Mouse (Mus musculus) common myeloid progenitor, adult 5-6 weeks (primary cell): Measurements from ENCODE around the gene Pros1. TPM values are rescaled to one million over a fixed set of nuclear protein-coding genes. Genes with fewer than 3 reads are reported as not detected.
A peak's percentile ranks its signal among the peaks of the same experiment; 100 is the strongest.

Experiments
- ATAC-seq: replicated peaks from 2 replicates; pipeline ENCODE4 v1.8.0; 2016; ENCODE audit warnings: low read depth, mild to moderate bottlenecking, moderate TSS enrichment, inconsistent platforms; ENCODE audit not compliant: poor library complexity, severe bottlenecking
- total RNA-seq: library from RNA; stranded (forward); fragments of 200-1000, 187-1606 nt; gene quantifications from 2 replicates; pipeline ENCODE4 v1.2.3, GENCODE M21; 2017

The Pros1 gene
- total RNA-seq: 6.8 and 8.1 TPM in 2 replicates

GRCm38 (mm10) chr16:62854191-62855068 lies at the start of gene Pros1:
Gene Pros1, plus strand, starts transcription at chr16:62854307.
- peak; percentile 72 for ATAC-seq

- ATAC-seq: no peak
Measured at GRCm38 (mm10) chr16:62804621-62805020, 49.5 kb upstream of the Pros1 start.

DNA sequence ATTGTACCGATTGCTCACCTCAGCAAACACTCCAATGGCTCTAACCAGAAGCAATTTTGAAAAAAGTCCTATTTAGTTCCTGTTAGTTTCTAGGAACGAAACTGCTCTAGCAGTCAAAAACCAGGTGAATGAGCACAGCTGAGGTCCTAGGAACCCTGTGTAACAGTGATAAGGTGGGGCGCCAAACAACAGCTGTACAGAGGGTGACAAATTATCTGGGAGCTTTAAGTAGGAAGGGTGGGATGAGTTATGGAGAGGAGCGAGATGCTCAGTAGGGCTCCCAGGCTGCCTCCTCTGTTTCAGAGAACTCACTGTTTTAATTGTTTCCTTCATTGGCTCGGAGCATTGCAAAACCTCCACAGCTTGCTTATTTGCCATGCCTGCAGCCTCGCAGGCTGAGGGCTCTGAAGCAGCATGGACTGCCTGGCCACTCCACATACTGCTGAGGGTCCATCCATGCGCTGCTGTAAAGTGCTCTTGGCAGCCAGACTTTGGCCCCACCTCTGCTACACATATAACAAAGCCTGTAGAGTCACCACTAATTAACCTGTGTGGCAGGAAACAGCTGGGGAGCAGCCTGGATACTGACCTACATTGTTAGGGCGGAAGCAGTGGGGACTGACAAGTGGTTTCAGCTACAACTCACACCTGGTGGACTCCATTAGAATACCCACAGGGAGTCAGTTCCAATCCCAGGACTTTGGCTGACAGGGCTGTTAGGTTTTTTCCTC lies 46.7 kb upstream of the Pros1 start:
- ATAC-seq: 0 out of 2 replicates have a peak, but pooled peaks have one; percentile 18

- ATAC-seq: no peak
Measured at GRCm38 (mm10) chr16:62810855-62811254, 43.3 kb upstream of the Pros1 start.

- ATAC-seq: no peak
Measured at GRCm38 (mm10) chr16:62813790-62814189, 40.3 kb upstream of the Pros1 start.

- ATAC-seq: no peak
Measured at GRCm38 (mm10) chr16:62814491-62814890, 39.6 kb upstream of the Pros1 start, which contains the start of gene Stx19. Gene Stx19, plus strand, starts transcription at chr16:62814676.

- no peak for ATAC-seq
Measured at GRCm38 (mm10) chr16:62822472-62822871, 31.6 kb upstream of the Pros1 start.

- ATAC-seq: peak; percentile 95
Measured at GRCm38 (mm10) chr16:62826156-62827001, 27.7 kb upstream of the Pros1 start.

- no peak for ATAC-seq
Measured at GRCm38 (mm10) chr16:62832027-62832426, 22.1 kb upstream of the Pros1 start.

DNA sequence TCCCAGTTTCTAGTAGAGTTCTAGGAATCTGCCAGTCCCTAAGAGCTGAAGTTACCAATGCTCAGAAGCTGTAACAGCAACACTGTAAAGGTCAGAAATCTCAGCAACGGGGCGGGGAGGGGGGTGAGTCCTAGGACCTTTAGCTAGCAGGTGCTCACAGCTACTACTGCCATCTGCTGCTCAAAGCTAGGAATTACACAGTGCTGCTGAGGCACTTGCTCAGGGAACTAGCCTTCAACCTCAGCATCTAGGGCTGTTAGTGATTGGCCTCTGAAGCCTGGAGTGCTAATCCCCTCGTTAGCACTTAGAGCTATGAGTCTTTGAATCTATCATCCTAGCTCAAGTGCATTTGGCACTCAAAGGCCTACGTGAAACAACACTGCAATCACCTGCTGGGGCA lies 21.6 kb upstream of the Pros1 start:
- peak; percentile 91 for ATAC-seq

DNA sequence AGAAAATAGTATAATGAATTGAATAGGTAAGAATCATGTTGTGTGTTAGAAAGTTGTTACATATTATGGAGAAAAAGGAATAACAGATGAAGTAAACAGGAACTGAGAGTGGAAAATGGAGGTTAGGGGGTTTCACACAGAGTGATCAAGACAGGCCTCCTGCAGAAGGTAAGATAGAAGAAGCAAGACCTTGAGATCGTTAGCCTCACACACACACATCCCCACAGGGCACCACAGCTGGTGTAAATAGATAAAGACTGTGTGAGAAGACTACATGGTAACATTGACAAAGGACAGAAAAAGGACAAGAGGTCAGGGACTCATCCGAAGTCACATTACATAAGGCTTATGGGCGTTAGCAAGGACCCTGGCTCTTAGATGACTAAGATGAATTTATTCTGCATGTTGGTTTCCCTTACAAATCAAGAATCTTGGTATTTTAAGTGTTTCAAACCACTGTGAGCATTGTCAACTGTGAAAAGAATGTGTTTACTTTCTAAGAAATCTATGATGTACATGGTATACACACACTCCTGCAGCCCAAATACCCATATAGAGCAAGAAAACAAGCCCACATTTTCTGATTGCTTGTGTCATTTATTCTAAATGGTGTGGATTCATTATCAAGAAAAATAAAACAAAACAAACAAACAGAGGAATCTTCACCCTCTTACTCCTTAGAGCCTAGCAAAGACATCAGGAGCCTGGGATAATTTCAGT lies 19.9 kb upstream of the Pros1 start:
- ATAC-seq: peak; percentile 76

DNA sequence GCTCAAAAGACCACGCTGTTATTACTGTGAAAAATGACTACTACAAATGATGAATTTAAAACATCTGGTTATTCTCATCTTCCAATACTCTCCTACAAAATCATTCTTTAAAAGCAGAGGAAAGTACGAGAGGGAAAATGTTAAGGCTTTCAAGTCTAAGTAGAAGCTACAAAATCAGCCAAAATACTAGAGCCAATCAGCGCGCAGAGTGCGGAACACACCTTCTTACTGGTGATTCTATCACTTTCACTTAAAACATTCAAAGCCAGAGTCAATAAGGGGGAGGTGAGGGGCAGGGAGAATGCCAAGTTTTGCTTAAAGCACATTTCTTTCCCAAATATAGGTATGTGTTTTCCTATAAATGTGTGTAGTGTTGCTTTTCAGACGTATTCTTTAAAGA lies 8.8 kb upstream of the Pros1 start:
- ATAC-seq: no peak

DNA sequence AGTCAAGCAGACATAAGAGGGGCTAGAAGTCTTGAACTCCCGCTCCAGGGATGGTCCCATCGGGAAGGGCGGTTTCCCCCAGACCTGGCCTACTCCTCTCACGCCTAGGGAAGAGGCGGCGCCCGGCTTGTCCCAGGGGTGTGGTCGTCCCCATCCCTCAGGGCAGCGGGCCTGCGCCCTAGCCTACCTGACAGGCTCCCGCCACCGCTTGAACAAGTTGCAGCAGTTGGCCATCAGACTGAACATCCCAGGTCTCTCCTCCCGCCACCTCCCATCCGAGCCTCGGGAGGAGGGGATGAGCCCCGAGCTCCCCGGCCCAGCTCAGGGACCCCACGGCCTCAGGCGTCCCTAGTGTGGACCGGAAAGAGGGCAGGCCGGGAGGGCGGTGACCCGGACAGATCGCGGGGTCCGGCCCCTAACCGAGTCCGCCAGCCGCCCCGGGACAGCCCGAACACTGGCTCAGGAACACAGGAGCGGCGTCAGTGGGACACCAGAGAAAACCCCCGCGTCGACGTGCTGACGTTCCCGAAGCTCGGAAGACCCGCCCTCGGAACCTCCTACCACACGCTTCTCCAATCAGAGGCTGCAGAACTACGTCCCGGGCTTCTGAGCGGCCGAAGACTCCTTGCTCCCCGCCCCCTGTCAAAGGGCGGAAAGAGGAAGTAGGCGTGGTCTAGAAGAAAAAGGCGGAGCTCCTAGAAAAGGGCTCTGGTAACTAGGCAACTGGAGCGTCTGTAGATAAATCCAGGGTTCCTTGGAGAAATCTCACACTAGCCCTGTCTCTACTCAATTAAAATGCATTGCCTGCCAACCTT lies 7.4 kb upstream of the Pros1 start, which contains the start of gene Arl13b:
TSS of gene Arl13b (minus strand) at position 543 of the 815 bp plus-strand sequence.
- peak; percentile 99 for ATAC-seq

DNA sequence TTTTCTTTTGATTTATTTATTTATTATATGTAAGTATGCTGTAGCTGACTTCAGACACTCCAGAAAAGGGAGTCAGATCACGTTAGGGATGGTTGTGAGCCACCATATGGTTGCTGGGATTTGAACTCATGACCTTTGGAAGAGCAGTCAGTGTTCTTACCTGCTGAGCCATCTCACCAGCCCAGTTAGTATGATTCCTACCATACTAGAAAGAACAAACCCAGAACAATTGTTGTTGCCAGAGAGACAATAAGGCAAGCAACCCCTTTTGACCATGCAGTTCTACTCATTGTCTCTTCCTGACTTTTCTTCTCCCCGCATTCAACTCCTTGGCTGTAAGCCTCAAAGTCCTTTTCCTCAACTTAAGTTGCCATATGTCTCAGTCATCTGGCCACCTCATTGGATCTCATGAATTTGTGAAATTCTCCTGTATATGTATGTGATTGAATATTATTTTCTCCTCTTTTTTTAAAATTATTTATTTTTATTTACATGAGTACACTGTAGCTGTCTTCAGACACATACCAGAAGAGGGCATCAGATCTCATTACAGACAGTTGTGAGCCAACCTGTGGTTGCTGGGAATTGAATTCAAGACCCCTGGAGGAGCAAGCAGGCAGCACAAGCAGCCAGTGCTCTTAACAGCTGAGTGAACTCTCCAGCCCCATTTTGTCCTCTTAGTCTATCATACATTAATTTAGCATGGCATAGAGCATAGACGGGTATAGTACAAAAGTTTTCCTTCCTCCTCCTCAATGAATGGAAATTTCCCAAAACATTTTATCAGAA lies 1.4 kb upstream of the Pros1 start:
- no peak for ATAC-seq

- ATAC-seq: 0 out of 2 replicates have a peak, but pooled peaks have one; percentile 6
Measured at GRCm38 (mm10) chr16:62853611-62854126, 438 bp upstream of the Pros1 start.

GRCm38 (mm10) chr16:62855385-62855784 lies 1.3 kb downstream of the Pros1 start:
- ATAC-seq: no peak

GRCm38 (mm10) chr16:62856273-62856672 lies 2.2 kb downstream of the Pros1 start:
- ATAC-seq: no peak

- ATAC-seq: 0 out of 2 replicates have a peak, but pooled peaks have one; percentile 23
Measured at GRCm38 (mm10) chr16:62857498-62857897, 3.4 kb downstream of the Pros1 start.
